Mouse (Mus musculus) lung, adult 2 months (tissue): ENCODE data around the gene N4bp1.

Experiments used
- CTCF ChIP-seq: fragments of 200-500 bp; IDR thresholded peaks from 2 replicates; pipeline ENCODE4 v1.5.1; 2011; ENCODE audit warnings: mild to moderate bottlenecking, low read length, control low read depth; ENCODE audit not compliant: insufficient read depth
- POLR2A ChIP-seq: fragments of 200-500 bp; IDR thresholded peaks from 2 replicates; pipeline ENCODE4 v1.6.1; 2011; ENCODE audit warnings: low read depth, mild to moderate bottlenecking, control low read depth, low read length, borderline replicate concordance; ENCODE audit errors: extremely low read depth

GRCm38 (mm10) chr8:86768499-86768898 lies 116.6 kb downstream of the N4bp1 start:
- no peak for TF ChIP-seq CTCF
- no peak for TF ChIP-seq POLR2A
